Mouse (Mus musculus): ENCODE measurements around the gene Aff3.
A peak's percentile ranks its signal among the peaks of the same experiment; 100 is the strongest.

Aff3 gene

DNA sequence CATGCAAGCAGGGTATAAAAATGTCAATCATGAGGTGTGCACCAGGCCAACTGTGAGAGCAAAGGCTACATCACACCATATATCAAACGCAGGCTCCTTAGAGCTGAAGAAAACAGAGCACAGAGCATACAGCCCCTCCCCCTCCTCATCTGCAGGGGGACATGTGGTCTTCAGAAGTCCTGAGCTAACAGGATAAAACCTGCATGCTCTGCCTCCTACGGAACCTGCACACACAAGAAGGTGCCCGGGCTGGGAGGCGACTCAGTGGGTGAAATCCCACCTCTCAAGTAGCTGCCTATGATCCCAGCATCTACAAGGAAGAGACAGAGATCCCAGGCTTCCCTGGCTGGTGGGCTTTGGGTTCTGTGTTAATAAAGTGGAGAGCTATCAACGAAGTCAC is 70.0 kb downstream of the Aff3 start:
- no peak for DNase-seq

DNA sequence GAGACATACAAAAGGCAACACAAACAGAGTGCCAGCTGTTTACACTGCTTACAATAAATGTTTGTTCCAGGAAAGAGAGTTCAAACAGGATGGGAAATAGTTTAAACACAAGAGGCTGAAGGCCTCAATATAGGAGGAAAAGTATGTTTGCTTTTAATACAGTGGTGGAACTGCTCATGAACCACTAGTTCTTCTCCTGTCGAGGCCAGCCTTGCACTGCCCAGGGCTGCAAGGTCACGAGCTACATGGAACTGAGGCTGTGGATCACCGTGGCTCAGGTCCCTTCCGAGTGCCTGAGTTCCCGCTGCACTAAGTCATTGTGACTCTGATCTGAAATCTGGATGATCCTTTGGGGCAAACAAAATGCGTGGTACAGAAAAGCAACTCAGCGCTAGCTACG is 73.6 kb downstream of the Aff3 start:
- DNase-seq = no peak

DNA sequence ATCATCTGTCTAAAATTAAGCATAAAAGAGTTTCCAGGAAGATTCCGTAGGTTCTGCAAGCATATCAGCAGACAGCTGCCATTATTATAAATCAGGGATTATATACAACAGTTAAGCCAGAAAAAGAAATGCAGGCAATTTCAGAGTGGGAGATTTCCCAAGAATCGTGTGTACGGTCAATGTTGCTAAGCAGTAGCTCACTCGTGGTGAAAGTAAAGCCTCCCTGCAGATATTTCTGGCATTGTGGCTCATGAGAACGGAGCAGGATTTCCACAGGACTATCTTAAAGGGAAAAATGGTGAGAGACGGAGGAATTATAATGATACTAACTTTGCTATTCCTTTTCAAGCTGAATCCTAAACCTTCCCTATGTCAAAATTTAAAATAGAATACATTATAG is 76.0 kb downstream of the Aff3 start:
- DNase-seq = no peak

DNA sequence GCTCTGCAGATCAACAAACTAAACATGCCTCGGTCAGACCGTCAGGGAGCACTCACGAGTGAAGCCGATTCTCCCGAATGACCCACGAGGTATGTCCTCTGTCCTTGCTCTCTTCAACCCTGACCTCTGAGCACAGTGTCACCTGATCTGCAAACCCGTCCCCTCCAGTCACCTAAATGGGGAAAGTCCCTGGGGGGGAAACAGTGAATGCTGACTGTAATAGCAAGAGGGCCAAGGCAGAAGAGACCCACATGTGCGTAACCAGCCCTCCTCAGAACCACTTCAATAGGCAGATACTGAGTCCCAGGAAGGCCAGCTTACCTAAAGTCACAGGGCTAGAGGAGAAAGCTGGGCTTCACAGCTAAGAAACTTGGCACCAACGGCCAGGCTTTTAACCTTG is 82.4 kb downstream of the Aff3 start:
- no peak for DNase-seq

DNA sequence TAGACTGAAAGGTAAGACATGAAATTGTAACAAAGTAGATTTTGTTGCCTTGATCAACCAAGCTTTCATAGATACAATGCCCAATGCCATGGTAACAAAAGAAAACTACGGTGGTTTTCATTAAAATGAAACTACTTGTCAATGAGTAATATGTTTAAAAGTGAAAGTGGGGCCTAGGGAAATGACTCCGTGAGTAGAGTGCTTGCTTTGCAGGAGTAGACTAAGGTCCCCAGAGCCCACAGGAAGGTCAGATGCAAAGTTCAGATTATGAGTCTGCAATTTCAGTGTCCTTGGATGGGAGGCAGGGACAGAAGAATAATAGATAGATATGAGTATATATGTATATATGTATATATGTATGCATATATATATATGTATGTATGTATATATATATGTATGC is 84.2 kb downstream of the Aff3 start:
- no peak for DNase-seq

DNA sequence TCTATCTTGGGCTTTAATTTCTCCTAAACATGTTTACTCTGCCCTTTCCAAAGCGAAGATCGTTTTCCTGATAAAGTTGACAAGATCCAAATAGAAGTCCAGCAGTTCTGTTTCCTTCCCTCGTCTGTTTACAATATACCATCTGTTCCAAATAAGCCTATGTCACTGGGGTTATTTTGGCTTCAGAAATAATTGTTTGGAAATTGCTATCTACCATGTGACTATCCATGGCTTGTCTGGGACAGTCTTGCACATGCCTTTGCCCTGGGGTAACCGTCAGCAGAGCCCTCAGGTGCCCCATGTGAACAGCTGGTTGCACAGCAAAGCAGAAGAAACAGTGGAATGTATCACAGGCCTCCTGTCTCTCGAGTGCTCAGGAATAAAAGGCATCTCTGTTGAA is 86.4 kb downstream of the Aff3 start:
- DNase-seq = no peak

DNA sequence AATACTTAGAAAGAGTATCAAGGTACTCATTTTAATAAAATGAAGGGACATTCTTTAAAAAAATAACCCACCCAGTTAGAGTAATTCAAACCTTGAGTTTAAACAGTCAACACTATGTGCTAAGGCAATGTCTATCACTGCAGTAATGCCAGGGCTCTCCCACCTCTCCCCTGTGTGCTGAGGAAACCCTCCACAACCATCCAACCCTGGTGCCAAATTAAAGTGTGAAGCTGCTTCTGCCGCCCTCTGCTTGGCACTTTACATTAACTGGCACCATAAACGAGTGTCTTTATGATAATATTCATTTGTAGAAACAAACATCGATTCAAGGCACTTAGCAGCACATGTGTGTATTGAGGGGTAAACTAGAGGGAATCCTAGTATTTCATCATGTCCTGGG is 97.0 kb downstream of the Aff3 start:
- DNase-seq = no peak

DNA sequence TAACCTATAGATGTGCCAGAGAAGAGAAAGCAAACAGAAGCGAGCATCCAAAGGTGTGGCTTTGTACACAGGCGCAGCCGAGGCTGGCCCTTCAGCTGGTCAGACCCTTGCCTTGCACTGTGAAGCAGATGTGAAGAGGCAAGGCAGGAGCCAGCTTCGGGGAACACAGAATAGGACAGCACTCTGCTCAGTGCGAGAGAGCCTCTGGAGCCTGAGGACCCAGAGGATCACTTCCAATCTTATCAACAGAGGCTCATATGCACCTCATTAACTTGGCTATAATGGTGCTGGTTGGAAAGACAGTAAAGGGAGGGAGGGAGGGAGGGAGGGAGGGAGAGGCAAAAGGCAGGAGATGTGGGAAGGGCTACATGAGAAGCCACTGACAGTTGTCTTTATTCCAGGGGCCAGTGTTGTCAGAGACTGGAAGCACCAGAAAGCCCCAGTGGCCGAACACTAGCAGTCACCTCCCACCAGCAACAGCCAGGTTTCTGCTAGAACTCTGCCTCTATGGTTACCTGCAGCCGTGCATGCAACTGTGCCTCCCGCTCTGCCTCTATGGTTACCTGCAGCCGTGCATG is 98.6 kb downstream of the Aff3 start:
- DNase-seq = no peak

DNA sequence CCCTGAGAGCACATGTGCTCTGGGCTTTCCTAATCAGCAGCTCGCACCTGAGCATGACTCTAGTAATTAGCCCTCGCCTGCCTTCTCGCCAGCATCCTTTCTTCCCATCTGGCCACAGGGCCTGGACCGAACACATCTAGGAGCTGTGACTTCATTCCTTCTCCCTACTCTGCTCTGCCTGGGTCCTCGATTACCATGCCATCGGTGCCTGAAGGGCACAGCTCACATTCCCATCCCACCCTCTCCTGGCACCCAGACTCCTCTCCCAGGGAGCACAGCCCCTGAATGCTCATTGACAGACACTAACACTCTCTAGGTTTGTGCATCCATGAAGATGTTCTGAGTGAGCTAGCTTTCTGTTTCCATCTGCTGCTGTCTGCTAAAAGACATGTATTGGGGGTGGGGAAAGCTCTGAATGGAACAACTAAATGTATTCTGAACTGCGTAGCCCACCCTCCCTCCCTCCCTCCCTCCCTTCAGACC is 99.4 kb downstream of the Aff3 start:
- no peak for DNase-seq

DNA sequence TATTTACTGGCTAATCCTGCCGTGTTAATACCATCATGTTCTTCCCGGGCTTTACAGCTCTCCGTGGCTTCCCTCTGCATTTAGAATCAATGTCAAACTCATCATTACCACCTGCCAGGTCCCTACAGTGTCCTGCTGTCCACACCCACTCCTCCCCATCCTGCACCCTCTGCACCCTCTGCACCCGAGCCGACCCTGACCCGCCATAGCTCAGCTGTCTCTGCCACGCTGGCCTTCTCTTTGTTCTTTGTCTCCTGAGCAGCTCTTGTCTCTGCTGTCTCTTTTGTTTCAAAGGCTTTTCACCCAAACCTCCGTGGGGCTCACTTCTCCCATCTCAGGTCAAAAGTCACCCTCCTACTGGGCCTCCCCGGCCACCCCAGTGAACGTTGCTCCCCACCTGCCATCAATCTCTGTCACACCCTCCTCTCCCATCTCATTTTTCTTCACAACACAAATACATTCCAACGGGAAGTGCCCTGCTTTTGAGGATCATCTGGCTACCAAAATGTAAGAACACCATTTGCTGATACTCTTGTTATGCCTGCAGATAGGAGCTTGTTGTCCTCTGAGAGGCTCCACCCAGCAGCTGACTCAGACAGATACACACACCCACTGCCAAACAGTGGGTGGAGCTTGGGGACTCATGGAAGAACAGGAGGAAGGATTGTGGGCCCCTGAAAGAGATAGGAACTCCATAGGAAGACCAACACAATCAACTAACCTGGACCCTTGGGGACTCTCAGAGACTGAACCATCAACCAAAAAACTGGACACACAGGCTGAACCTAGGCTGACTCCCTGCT is 102.2 kb downstream of the Aff3 start:
- no peak for DNase-seq

DNA sequence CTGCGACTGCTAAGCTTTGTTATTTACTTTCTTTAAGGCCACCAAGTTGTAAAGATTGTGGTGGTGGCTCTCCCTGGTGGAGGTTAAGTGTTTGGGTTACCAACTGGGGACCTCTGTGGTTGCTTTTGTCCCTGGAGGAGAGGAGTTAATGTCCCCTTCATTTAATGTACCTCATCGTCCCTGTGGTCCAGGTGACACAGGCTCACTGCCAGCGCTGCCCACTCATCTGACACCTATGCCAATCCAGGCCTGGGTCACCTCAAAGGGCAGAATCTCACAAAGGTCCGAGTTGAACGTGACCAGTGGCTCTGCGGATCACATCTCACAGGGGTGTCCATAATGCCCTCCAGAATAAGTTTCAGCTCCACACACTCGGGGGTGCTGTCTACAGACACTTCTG is 103.4 kb downstream of the Aff3 start:
- no peak for DNase-seq

DNA sequence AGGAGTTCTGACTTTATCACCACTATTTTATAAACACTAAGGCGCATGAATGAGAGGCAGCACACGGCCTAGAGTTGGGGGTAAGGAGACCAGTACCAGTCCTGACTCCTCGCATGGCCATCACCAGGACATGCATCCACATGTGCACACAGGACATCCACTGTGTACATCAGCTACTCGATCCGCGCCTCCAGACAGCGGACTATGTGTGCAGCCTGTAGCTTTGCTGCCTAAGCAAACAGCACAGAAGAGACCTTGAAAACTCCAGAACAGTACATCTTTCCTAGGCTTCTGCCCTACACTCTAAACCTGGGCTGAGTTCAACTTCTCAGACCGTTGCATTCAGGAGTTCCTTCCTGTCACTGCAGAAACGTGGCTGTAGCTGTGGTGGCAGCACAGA is 104.1 kb downstream of the Aff3 start:
- no peak for DNase-seq

DNA sequence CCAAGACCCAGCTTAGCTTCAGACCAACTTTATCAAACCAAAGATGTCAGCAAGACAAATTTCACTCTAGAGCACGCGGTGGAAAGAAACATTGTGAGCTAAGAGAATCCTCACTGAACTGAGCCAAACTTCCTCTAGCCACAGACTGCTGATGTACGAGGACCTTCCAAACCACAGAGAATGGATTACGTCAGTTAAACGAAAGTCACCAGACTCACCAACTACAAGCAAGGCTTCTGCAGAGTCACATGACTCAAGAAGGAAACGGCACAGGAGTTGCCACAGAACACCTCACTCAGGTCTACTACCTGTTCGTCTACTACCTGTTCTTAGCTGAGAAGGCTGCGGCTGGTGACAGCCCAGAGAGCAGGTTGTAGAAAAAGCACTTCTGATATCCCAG is 107.1 kb downstream of the Aff3 start:
- no peak for DNase-seq

DNA sequence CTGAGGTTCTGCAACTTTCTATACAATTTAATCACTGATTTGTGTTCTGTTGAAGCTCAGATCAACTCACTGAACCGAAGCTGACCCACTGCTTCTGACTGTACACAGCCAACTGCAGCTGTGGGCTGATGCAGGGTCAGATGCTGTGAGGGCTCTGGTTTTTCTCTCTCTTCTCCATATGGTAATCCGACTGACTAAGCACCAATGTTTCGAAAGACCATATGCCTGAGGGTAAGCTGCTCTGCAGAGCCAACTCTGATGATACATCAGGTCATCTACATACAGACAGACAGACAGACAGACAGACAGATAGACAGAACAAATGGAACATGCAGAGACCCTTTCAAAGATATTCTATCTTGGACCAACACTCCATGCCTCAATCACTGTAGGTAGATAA is 110.2 kb downstream of the Aff3 start:
- DNase-seq = no peak

DNA sequence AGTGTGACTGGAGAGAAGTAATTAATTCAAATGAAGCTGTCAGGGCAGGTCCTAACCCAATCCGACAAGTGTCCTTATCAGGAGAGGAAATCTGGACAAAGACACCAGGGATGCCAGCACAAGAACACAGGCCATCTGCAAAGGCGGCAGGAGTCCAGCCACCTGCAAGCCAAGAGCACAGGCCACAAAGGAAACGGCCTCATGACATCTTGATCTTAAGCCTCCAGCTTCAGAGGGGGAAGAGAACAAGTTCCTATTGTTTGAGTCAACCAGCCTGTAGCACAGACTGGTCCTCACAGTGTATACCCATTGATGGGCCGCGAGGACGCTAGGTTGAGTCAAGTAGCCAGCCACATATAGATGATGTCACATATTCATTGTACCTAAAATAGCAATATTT is 111.7 kb downstream of the Aff3 start:
- DNase-seq = peak; percentile 84

DNA sequence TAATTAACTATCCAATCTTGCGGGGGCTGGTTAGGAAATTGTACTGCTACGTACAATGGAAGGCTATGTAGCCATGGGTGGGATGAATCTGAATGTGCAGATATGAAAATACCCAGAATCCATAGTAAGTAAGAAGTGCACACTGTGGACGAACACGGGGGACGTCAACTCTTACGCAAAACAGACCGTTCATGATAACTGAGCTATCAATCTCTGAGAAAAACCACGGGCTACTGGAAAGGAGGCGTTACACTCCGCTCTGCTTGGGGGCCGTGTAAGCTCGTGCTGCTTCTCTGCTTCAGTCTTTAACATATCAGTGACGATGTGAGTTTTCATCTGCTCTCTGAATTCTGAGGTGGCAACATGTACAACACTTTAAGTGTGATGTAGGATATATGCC is 114.2 kb downstream of the Aff3 start:
- DNase-seq = no peak

DNA sequence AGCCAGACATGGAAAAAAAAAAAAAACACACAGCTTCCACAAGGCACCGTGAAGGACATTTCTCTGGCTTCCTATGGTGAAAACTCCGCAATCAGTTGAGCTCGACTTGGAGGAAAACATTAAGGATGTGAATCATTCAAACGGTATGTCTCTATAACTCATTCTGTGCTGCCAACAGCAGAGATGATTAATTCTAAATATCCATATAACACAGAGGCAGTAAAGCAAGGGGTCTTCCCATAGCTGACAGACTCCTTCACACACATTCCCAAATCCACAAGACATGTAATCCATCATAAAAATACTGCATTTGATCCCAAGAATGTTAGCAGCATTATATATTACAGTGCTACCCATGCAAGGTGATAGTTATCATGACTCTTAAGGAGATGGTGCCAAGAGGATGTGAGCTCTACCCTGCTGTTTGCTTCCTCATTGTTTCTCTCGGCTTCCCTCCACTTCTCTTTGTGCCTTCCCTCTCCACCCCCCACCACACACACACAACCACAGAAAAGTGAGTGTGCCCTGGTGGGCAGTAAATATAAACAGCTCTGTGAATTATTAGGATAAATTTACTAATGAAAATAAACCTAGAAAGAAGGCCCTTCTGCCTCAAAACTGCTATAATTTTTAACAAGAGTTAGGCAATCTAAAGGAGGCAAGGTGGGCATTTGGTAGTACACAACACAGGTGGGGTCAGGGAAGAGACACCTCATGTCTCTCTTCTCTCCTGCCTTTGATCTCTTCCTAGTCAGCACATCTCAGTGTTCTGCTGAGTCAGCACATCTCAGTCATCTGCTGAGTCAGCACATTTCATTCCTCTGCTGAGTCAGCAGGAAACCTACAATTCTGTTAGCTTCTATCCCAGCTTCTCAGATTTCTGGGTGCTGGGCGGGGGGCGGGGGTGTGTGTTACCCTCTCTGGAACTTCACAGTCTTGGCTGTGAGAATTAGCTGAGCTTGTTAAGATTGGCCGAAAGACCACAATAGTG is 115.8 kb downstream of the Aff3 start:
- no peak for DNase-seq

DNA sequence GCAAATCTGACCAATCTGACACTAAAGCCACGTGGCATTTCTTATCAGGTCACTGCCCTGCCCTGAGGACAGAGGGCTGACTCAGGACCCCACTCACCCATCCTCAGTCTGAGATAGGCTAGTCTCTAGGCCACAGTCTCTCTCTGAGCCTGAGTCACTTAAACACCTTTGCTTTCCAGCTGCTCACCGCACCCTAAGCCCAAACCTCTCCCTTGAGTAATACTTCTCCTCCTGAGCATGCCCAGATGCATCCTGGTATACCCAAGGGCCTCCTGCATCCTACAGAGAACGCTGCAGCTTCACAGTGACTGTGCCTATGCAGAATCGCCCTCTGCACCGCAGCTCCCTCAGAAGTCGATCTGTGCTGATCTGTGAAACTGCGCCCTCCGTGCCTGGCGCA is 117.1 kb downstream of the Aff3 start:
- DNase-seq = no peak

DNA sequence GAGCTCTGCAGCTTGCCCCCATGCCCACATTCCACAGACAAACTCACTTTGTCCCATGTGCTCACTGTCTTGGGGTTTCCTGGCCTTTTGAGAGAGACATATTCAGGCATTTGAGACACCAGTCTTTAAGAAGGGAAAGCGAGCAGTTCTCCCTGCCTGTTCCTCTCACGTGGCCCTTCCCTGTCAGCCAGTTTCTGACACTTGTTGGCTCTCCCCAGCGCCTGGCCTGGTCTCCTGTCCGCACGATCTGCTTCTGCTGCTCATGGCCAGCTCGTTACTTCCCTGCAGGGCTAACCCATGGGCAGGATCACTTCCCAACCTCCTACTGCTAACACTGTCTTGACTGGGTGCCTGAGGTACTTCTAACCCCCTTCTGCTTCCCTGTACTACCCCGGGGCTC is 118.1 kb downstream of the Aff3 start:
- DNase-seq = no peak

DNA sequence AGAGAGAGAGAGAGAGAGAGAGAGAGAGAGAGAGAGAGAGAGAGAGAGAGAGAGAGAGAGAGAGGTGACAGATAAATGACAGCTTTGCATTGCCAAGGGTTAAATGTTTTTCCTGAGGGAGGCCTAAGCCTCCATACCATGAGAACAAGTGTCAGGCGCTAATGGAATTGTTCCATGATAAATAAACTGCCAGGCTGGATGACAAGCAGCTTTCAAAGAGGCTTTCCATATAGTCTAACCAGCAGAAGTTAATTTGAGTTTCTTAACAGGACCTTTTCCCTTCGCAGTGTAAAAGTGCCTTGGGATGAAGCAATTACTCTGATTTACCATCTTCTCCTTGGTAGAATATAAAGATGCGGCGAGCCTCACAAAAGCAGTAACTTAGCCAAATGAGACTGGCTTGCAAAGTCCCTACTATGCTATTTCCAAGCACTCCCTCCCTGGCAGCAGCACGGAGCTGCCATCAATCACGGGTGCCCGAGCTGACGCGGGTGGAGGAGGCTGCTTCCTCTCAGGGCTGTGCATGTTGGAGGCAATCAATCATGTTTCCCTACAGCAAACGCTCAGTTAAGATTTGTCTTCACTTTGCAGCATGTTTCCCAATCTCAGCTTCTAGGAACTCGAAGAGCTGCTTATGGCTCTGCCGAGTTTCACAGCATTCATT is 119.3 kb downstream of the Aff3 start:
- no peak for DNase-seq

DNA sequence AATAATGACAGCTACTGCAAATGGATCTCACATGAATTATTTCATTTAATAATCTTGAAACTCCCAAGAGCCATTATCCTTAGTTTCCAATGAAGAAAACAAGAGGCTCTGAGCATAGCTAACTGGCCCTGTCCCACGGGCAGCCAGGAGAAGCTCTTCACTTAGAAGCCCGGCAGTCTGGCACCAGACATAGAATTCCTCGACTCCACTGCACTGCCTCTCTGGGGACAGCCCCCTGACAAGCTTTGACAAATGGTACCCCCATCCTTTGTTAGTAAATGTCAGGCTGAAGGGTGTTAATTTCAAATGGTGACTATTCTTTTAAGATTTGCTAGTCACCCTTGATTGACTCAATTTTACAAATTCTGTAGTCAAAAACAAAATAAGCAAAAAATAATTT is 120.3 kb downstream of the Aff3 start:
- DNase-seq = no peak

DNA sequence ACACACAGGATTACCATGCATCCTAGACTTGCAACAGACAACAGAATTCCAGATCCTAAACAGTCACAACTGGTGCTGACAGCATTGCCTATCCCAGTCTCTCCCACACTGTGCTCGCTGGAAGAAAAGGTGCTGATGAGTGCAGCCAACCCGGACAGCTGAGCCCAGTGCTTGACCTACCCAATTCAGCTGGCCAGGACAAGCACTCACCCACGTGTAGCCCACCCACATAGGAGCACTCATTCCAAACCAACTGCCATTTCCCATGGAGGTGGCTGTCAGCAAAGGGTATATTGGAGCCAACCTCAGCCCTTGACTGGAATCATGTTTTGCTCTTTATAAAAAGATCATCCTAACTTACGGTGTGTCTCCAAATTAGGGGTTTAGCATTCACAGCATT is 123.2 kb downstream of the Aff3 start:
- no peak for DNase-seq

DNA sequence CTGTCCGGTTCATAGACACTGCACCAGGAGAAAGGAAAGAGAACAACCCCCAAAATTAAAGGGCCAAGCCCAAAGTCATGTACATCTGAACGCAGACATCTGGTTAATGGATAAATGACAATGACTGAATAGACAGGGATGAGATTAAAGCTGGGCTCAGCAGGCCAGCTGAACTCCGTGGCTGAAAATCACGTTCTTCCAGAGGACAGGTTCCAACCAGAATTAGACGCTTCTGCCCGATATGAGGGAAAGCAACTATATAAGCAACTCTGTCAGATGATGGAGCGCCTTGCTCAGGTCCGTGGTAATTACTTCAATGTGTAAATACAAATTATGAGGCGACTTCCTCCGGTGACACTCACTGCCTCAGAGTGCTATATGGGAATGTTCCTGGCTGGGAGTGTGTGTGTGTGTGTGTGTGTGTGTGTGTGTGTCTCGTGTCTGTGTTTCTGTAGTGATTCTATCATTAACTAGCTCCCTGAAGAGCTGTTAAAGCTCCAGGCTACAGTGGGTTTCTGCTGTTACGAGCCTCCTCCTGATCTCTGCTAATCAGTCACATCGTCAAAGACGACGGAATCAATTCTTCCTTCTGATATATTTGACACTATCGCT is 127.7 kb downstream of the Aff3 start:
- DNase-seq = no peak

Measured in cerebellum, adult 9-10 months (tissue).